Mouse (Mus musculus): ENCODE measurements around the gene Ugt1a6b.

DNA sequence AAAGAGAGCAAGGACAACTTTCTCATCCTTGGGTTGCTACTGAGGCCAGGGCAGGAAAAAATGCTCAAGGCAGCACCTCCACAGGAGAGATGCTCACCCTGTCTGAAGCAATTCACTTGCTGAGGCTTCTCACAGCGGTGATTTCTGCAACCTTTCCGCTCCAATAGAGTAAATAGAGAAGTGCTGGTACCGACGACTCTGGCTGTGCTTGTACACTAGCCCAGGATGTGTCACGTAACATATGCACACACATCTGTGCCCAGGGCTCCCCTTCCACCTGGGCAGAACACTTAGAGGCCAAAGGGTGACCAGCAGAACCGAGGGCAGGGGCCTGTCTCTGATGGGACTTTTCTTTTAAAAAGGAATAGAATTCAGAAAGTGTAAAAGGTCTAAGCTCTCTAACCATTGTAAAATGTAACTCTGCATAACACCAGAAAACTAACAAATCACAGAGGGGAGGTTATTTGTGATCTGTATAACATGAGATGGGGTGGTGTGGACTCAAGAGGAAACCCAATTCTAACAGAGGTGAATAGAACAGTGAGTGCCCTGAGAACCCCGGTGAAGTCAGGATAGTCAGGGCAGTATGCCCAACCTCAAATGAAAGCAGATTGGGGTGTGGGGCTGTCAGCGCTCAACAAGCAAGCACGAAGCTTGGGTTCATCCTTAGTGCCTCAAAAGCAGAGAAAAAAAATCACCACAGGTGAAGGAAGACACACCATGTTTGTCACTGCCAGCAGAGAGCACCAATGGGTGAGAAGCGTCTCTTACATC lies 157.7 kb downstream of the Ugt1a6b start:
- no peak for TF ChIP-seq GATA1 (IDR thresholded peaks at IDR 0.05; ENCODE audit: low read length)
- TF ChIP-seq TAL1 (IDR thresholded peaks at IDR 0.05; ENCODE audit: low read length) = no peak

Data from erythroblast, embryonic 14.5 days (primary cell).